Mouse (Mus musculus): Measurements from ENCODE around the gene Dnmt3l. TPM values are rescaled to one million over a fixed set of nuclear protein-coding genes. Genes with fewer than 3 reads are reported as not detected.

Gene Dnmt3l
- total RNA-seq, 2 experiments from 2014 or later: not detected

Other genes starting within 250 kb of the Dnmt3l start
- gene Gm9639, start 246.9 kb upstream of the Dnmt3l start, total RNA-seq (2021): not detected
- gene Gm19668, start 242.8 kb upstream of the Dnmt3l start, total RNA-seq (2021): not detected
- not detected for gene Gm9507, start 230.1 kb upstream of the Dnmt3l start, total RNA-seq (2021)
- not detected for gene Gm2696, start 227.3 kb upstream of the Dnmt3l start, total RNA-seq (2021)
- not detected for gene Krtap10-4, start 214.9 kb upstream of the Dnmt3l start, total RNA-seq (2021)
- gene Krtap10-10, start 206.0 kb upstream of the Dnmt3l start, total RNA-seq (2021): not detected
- gene Gm36176, start 195.1 kb upstream of the Dnmt3l start, total RNA-seq (2021): not detected
- not detected for gene Gm10318, start 189.1 kb upstream of the Dnmt3l start, total RNA-seq (2021)
- gene Gm3285, start 180.0 kb upstream of the Dnmt3l start, total RNA-seq (2021): not detected
- 1 to 10 TPM; 1.3 to 1.9 TPM for gene Lrrc3, start 139.4 kb upstream of the Dnmt3l start, total RNA-seq (2021)
- gene Trpm2, start 71.4 kb upstream of the Dnmt3l start, total RNA-seq (2021): under 1 TPM; 0.14 to 0.40 TPM
- gene 1810043G02Rik, start 63.4 kb upstream of the Dnmt3l start, total RNA-seq (2021): 1 to 10 TPM; 7.9 to 9.3 TPM
- gene Pfkl, start 31.9 kb upstream of the Dnmt3l start, total RNA-seq (2021): 100 to 1,000 TPM; 108 to 119 TPM
- not detected for gene Aire, start 1.7 kb downstream of the Dnmt3l start, total RNA-seq (2021)
- 1 to 10 TPM; 4.4 to 5.4 TPM for gene Icosl, start 27.4 kb downstream of the Dnmt3l start, total RNA-seq (2021)
- 100 to 1,000 TPM; 279 to 284 TPM for gene D10Jhu81e, start 127.8 kb downstream of the Dnmt3l start, total RNA-seq (2021)
- gene Pwp2, start 143.2 kb downstream of the Dnmt3l start, total RNA-seq (2021): 10 to 100 TPM in 1 of 2 experiments, 1 to 10 TPM in 1; 9.8 to 10.8 TPM
- gene Trappc10, start 202.7 kb downstream of the Dnmt3l start, total RNA-seq (2021): 10 to 100 TPM; 37.9 to 38.1 TPM